Mouse (Mus musculus): Measurements from ENCODE around the gene Srebf2. TPM values are rescaled to one million over a fixed set of nuclear protein-coding genes. Genes with fewer than 3 reads are reported as not detected.

Srebf2 gene
- total and polyA plus RNA-seq, 3 experiments, result 22.4 to 45.3 (median 24.2) TPM

DNA sequence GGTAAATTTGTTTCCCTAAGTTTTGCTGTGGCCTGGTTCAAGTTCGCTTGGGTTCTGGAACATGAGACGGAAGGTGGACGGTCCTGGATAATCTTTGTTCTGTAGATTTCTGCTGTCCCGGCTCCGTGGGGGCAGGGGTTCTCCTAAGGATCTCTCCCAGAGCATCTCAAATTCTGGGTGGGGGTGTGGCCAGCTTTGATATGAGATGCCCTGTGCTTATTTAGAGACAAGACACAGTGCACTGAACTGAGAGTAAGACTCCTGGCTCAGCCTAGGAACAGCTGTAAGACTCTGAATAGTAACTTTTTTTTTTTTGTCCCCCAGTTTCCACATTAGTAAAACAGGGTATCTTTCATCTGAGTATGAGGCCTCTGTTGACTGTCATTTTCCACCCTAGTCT is 18.6 kb upstream of the Srebf2 start:
- Histone ChIP-seq H3K9ac (ENCODE audit: low read depth, low read length) (peak overlapping the region; percentile 91), H3K27me3 (ENCODE audit: control insufficient read depth, insufficient read depth, low read length) (no peaks in the 10 kb centered on the region), H3K4me1 (ENCODE audit: control insufficient read depth, insufficient read depth, low read length) (peaks cover 2% of the 10 kb centered on the region; the same call in 1 of the 2 replicates), H3K79me2 (replicated peaks; ENCODE audit: control insufficient read depth, insufficient read depth, low read length) (no peaks in the 10 kb centered on the region), H3K36me3 (ENCODE audit: control insufficient read depth, insufficient read depth, low read length) (no peaks in the 10 kb centered on the region), H3K4me3 (peak overlapping the region; percentile 84), H3K27ac (peak overlapping the region; percentile 77)
- intact Hi-C loops (cut with DNase I), result loop anchor here (2.0 to 10.0 kb wide), 3 partner anchors 18 to 204 kb away; partner anchors contain the start of genes Polr3h and Srebf2
- 3% methylated on average over 5 of the region's 5 CpGs for WGBS
- TF ChIP-seq EP300 (IDR thresholded peaks at IDR 0.05; ENCODE audit: insufficient read depth, low read depth, low read length) (no peak), POLR2A (IDR thresholded peaks at IDR 0.05; ENCODE audit: insufficient read depth, low read depth, low read length) (no peak), CTCF (IDR thresholded peaks at IDR 0.05) (no peak)
- DNase-seq, result no peak

DNA sequence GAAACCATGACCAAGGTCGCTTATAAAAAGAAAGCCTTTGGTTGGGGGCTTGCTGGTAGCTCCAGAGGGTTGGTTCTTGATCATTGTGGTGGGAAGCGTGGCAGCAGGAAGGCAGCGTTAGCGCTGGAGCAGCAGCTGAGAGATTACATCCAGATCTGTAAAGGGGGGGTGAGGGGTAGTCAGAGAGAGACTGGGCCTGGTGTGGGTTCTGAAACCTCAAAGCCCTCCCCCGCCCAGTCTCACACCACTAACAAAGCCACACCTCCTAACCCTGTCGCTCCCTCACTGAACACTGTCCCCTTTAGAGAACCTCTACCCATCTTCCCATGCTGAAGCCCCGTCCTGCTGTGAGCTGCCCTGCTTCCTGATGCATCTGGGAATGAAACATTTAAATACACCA is 16.4 kb upstream of the Srebf2 start:
- no peak for DNase-seq
- no peak overlapping the region for H3K27ac ChIP-seq
- 84% methylated on average over 7 of the region's 7 CpGs for WGBS
- no peaks in the 10 kb centered on the region for H3K79me2 ChIP-seq (replicated peaks; ENCODE audit: control insufficient read depth, insufficient read depth, low read length)
- H3K36me3 ChIP-seq (ENCODE audit: control insufficient read depth, insufficient read depth, low read length), result no peaks in the 10 kb centered on the region
- intact Hi-C loops (cut with DNase I), result no loop called here
- H3K4me1 ChIP-seq (ENCODE audit: control insufficient read depth, insufficient read depth, low read length), result peaks cover 2% of the 10 kb centered on the region; the same call in 1 of the 2 replicates
- H3K4me3 ChIP-seq, result no peak overlapping the region
- no peak for TF ChIP-seq CTCF (IDR thresholded peaks at IDR 0.05)
- TF ChIP-seq POLR2A (IDR thresholded peaks at IDR 0.05; ENCODE audit: insufficient read depth, low read depth, low read length), result no peak
- no peak for TF ChIP-seq EP300 (IDR thresholded peaks at IDR 0.05; ENCODE audit: insufficient read depth, low read depth, low read length)
- H3K27me3 ChIP-seq (ENCODE audit: control insufficient read depth, insufficient read depth, low read length), result no peaks in the 10 kb centered on the region
- no peak overlapping the region for H3K9ac ChIP-seq (ENCODE audit: low read depth, low read length)

DNA sequence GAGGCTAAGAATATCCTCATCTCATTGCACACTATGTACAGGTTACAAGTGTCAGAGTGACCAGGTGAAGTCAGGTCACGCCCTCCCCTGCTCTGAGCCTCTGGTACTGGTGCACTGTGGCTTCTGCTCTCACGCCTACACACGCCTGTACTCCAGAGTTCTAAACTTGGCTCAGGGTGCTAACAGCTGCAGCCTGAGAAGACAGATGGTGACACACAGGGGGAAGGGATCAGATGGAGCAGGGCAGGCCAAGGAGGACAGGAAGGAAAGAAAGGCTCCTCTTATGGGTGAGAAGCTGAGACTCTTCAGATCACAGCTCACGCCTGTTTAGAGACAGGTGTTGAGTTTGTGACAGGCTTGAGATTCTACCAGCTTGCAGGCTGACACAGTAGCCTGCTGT is 11.6 kb upstream of the Srebf2 start:
- 68% methylated on average over 4 of the region's 4 CpGs for WGBS
- DNase-seq, result peak in 1 of 2 experiments; percentile 24
- no peak overlapping the region for H3K9ac ChIP-seq (ENCODE audit: low read depth, low read length)

DNA sequence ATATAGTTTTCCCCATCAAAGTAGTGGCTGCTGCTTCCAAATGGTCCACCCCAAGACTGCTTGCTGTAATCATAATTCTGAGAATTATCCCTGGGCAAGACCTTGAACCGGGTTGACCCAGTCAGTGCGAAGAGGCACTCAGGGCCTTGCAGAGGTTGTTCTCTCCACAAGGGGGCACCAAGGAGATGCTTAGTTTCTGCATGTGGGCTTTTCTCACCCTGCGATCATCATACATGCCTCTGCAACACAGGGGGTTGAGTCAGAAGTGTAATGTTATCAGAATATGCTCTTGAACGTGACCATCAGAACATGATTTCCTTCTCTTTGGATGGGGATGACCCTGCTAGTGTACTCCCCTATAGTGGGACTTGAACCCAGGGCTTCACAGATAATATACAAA is 8.4 kb upstream of the Srebf2 start:
- intact Hi-C loops (cut with DNase I), result loop anchor here (1.0 kb wide), 2 partner anchors 27 to 98 kb away; no protein-coding TSS in a partner anchor
- Histone ChIP-seq H3K4me1 (ENCODE audit: control insufficient read depth, insufficient read depth, low read length) (no peaks in the 10 kb centered on the region; the same call in 1 of the 2 replicates), H3K36me3 (ENCODE audit: control insufficient read depth, insufficient read depth, low read length) (no peaks in the 10 kb centered on the region), H3K9ac (ENCODE audit: low read depth, low read length) (no peak overlapping the region), H3K27me3 (ENCODE audit: control insufficient read depth, insufficient read depth, low read length) (no peaks in the 10 kb centered on the region), H3K27ac (no peak overlapping the region), H3K4me3 (no peak overlapping the region), H3K79me2 (replicated peaks; ENCODE audit: control insufficient read depth, insufficient read depth, low read length) (no peaks in the 10 kb centered on the region)
- WGBS, result 28% methylated on average over 4 of the region's 4 CpGs
- peak; percentile 52 to 67 for DNase-seq
- TF ChIP-seq POLR2A (IDR thresholded peaks at IDR 0.05; ENCODE audit: insufficient read depth, low read depth, low read length) (no peak), CTCF (IDR thresholded peaks at IDR 0.05) (peak; percentile 96), EP300 (IDR thresholded peaks at IDR 0.05; ENCODE audit: insufficient read depth, low read depth, low read length) (peak; percentile 32; the same call in 1 of the 2 replicates)

More for the DNA sequence above, 11.6 kb upstream of the Srebf2 start:
- H3K4me3 ChIP-seq, result no peak overlapping the region
- H3K27me3 ChIP-seq (ENCODE audit: control insufficient read depth, insufficient read depth, low read length), result no peaks in the 10 kb centered on the region
- H3K4me1 ChIP-seq (ENCODE audit: control insufficient read depth, insufficient read depth, low read length), result no peaks in the 10 kb centered on the region
- intact Hi-C loops (cut with DNase I), result no loop called here
- H3K27ac ChIP-seq, result no peak overlapping the region
- TF ChIP-seq CTCF (IDR thresholded peaks at IDR 0.05) (no peak), POLR2A (IDR thresholded peaks at IDR 0.05; ENCODE audit: insufficient read depth, low read depth, low read length) (no peak), EP300 (IDR thresholded peaks at IDR 0.05; ENCODE audit: insufficient read depth, low read depth, low read length) (no peak)
- no peaks in the 10 kb centered on the region for H3K36me3 ChIP-seq (ENCODE audit: control insufficient read depth, insufficient read depth, low read length)
- no peaks in the 10 kb centered on the region for H3K79me2 ChIP-seq (replicated peaks; ENCODE audit: control insufficient read depth, insufficient read depth, low read length)

DNA sequence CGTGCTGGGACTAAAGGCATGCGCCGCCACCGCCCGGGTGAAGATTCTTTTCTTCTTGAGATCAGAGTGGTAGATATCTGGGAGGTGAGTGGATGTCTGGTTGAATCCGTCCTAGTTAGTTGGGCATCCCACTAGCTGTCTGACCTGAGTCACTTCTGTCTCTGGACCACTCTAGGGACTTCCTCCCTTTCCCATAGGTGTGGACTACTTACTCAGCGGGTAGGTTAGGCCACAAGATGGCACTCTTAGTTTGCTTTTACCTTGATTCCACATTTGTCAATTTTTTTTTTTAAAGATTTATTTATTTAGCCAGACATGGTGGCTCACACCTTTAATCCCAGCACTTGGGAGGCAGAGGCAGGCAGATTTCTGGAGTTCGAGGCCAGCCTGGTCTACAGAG is 7.8 kb upstream of the Srebf2 start:
- intact Hi-C loops (cut with DNase I), result no loop called here
- H3K4me3 ChIP-seq, result no peak overlapping the region
- no peak for DNase-seq
- 90% methylated on average over 8 of the region's 8 CpGs for WGBS
- no peaks in the 10 kb centered on the region; the same call in 1 of the 2 replicates for H3K4me1 ChIP-seq (ENCODE audit: control insufficient read depth, insufficient read depth, low read length)
- TF ChIP-seq EP300 (IDR thresholded peaks at IDR 0.05; ENCODE audit: insufficient read depth, low read depth, low read length) (no peak), CTCF (IDR thresholded peaks at IDR 0.05) (peak; percentile 63), POLR2A (IDR thresholded peaks at IDR 0.05; ENCODE audit: insufficient read depth, low read depth, low read length) (no peak)
- no peaks in the 10 kb centered on the region for H3K79me2 ChIP-seq (replicated peaks; ENCODE audit: control insufficient read depth, insufficient read depth, low read length)
- H3K9ac ChIP-seq (ENCODE audit: low read depth, low read length), result no peak overlapping the region
- no peaks in the 10 kb centered on the region for H3K36me3 ChIP-seq (ENCODE audit: control insufficient read depth, insufficient read depth, low read length)
- H3K27ac ChIP-seq, result no peak overlapping the region
- H3K27me3 ChIP-seq (ENCODE audit: control insufficient read depth, insufficient read depth, low read length), result no peaks in the 10 kb centered on the region

DNA sequence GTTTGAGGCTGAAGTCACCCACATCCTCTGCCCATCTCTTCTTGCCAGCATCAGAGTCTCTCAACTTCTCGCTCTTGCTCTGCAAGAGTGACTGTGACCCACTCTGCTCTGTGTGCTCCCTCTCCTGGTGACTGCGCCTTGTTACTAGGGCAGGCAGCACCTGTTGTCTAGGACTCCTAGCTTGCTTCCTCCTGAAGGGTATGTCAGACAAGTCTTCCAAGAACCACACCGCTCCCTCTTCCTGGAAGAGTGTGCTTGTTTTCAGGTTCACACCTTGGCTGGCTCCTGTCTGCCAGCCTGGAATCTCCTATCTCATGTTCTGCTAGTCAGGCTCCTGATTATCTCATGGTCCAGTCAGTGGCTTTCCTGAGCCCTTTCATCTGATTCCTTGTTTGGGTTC is 6.6 kb upstream of the Srebf2 start:
- no peaks in the 10 kb centered on the region for H3K36me3 ChIP-seq (ENCODE audit: control insufficient read depth, insufficient read depth, low read length)
- no peaks in the 10 kb centered on the region for H3K79me2 ChIP-seq (replicated peaks; ENCODE audit: control insufficient read depth, insufficient read depth, low read length)
- H3K27ac ChIP-seq, result no peak overlapping the region
- TF ChIP-seq CTCF (IDR thresholded peaks at IDR 0.05), result no peak
- no peak for TF ChIP-seq POLR2A (IDR thresholded peaks at IDR 0.05; ENCODE audit: insufficient read depth, low read depth, low read length)
- no peak for TF ChIP-seq EP300 (IDR thresholded peaks at IDR 0.05; ENCODE audit: insufficient read depth, low read depth, low read length)
- no peaks in the 10 kb centered on the region for H3K27me3 ChIP-seq (ENCODE audit: control insufficient read depth, insufficient read depth, low read length)
- DNase-seq, result no peak
- H3K9ac ChIP-seq (ENCODE audit: low read depth, low read length), result no peak overlapping the region
- no peaks in the 10 kb centered on the region; the same call in 1 of the 2 replicates for H3K4me1 ChIP-seq (ENCODE audit: control insufficient read depth, insufficient read depth, low read length)
- intact Hi-C loops (cut with DNase I), result no loop called here
- H3K4me3 ChIP-seq, result no peak overlapping the region
- WGBS, result 88% methylated on average over 3 of the region's 3 CpGs
